Mouse (Mus musculus): Measurements from ENCODE around the gene Uqcrq. TPM values are rescaled to one million over a fixed set of nuclear protein-coding genes. Genes with fewer than 3 reads are reported as not detected.
"Not testable (repeated sequence)": the region's sequence is repeated elsewhere in the genome, so short reads cannot be mapped to it uniquely, and the experiment has no call there.

The Uqcrq gene
- polyA plus RNA-seq, 1 experiment from 2014 or later = 916 TPM

DNA sequence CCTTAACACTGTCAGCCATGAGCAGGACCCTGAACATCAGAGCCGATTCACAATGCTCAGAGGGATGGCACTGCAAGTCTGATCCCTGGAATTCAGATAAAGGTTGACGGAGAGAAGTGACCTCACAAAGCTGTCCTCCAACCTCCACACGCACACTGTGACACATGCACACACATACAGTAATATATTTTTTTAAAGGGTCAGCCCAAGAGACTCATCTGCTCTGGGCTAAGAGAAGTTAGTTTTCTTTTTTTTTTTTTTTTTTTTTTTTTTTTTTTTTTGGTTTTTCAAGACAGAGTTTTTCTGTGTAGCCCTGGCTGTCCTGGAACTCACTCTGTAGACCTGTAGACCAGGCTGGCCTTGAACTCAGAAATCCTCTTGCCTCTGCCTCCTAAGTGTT lies 3.7 kb downstream of the Uqcrq start:
- not testable (repeated sequence) for H3K4me3 ChIP-seq (ENCODE audit: low read length); H3K4me2 ChIP-seq (ENCODE audit: low read length); H3K27ac ChIP-seq (ENCODE audit: low read depth, low read length); H3K27me3 ChIP-seq (replicated peaks; ENCODE audit: control insufficient read depth, insufficient read depth, low read length); H3K36me3 ChIP-seq (ENCODE audit: control insufficient read depth, insufficient read depth, low read length); H3K4me1 ChIP-seq (ENCODE audit: control insufficient read depth, insufficient read depth, low read depth, low read length); H3K9ac ChIP-seq (ENCODE audit: low read depth, low read length); H3K9me3 ChIP-seq (ENCODE audit: control insufficient read depth, low read length); ATAC-seq
- 91% methylated on average over 3 of the region's 3 CpGs for WGBS

GRCm38 (mm10) chr11:53425711-53426255 lies 4.8 kb downstream of the Uqcrq start:
- Histone ChIP-seq H3K27ac (ENCODE audit: low read depth, low read length) (no peak overlapping the region), H3K4me2 (ENCODE audit: low read length) (no peak overlapping the region), H3K9ac (ENCODE audit: low read depth, low read length) (no peak overlapping the region), H3K4me3 (ENCODE audit: low read length) (no peak overlapping the region), H3K36me3 (ENCODE audit: control insufficient read depth, insufficient read depth, low read length) (peaks cover 10% of the 10 kb centered on the region), H3K4me1 (ENCODE audit: control insufficient read depth, insufficient read depth, low read depth, low read length) (peaks cover 7% of the 10 kb centered on the region), H3K27me3 (replicated peaks; ENCODE audit: control insufficient read depth, insufficient read depth, low read length) (no peaks in the 10 kb centered on the region), H3K9me3 (ENCODE audit: control insufficient read depth, low read length) (no peaks in the 10 kb centered on the region)
- 85% methylated on average over 6 of the region's 6 CpGs for WGBS
- no peak for ATAC-seq

GRCm38 (mm10) chr11:53425251-53425650 lies 5.4 kb downstream of the Uqcrq start:
- no peaks in the 10 kb centered on the region for H3K9me3 ChIP-seq (ENCODE audit: control insufficient read depth, low read length)
- no peak overlapping the region for H3K27ac ChIP-seq (ENCODE audit: low read depth, low read length)
- no peak for ATAC-seq
- H3K9ac ChIP-seq (ENCODE audit: low read depth, low read length) = no peak overlapping the region
- H3K27me3 ChIP-seq (replicated peaks; ENCODE audit: control insufficient read depth, insufficient read depth, low read length) = no peaks in the 10 kb centered on the region
- WGBS = 80% methylated on average over 3 of the region's 3 CpGs
- H3K4me3 ChIP-seq (ENCODE audit: low read length) = no peak overlapping the region
- peaks cover 10% of the 10 kb centered on the region for H3K36me3 ChIP-seq (ENCODE audit: control insufficient read depth, insufficient read depth, low read length)
- H3K4me1 ChIP-seq (ENCODE audit: control insufficient read depth, insufficient read depth, low read depth, low read length) = peaks cover 7% of the 10 kb centered on the region
- no peak overlapping the region for H3K4me2 ChIP-seq (ENCODE audit: low read length)

DNA sequence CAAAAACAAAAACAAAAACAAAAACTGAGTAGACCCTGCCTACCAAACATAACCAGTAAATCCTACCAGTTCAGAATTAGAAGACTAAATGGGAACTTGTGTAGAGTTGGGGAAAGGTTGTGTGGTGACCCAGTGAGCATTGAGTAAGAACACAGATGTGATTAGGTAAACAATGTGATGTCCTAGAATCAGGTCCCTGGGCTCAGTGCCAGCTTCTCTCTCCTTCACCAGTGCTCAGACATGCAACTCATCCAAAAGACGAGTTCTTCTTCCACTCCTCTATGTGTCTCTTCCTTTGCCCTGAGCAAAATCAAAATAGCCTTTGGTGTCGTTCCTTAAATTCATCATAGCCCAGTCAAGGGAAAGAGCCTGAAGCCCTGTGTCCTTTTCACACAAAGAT lies 5.8 kb downstream of the Uqcrq start:
- Histone ChIP-seq H3K9me3 (ENCODE audit: control insufficient read depth, low read length) (no peaks in the 10 kb centered on the region), H3K36me3 (ENCODE audit: control insufficient read depth, insufficient read depth, low read length) (peaks cover 14% of the 10 kb centered on the region), H3K27me3 (replicated peaks; ENCODE audit: control insufficient read depth, insufficient read depth, low read length) (no peaks in the 10 kb centered on the region), H3K27ac (ENCODE audit: low read depth, low read length) (no peak overlapping the region), H3K9ac (ENCODE audit: low read depth, low read length) (no peak overlapping the region), H3K4me1 (ENCODE audit: control insufficient read depth, insufficient read depth, low read depth, low read length) (peaks cover 6% of the 10 kb centered on the region), H3K4me3 (ENCODE audit: low read length) (no peak overlapping the region), H3K4me2 (ENCODE audit: low read length) (no peak overlapping the region)
- WGBS = 73% methylated on average over 2 of the region's 2 CpGs
- ATAC-seq = no peak

DNA sequence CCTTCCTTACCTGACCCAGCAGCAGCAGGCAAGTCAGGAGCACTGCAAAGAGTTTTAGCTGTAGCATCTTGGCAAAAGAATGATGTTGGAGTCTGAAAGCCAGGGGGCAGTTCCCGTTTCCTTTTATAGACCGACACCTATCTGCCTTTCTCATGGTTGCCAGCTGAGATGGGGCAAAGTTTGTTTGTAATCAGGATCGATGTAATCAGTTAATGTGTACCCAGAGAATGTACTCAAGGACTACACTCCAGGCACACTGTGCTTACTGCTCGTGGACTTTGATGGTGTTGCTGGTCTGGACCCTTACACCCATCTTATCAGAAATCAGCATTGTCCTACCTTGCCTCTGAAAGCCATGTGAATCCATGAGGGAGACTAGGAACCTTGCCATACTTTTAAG lies 7.6 kb downstream of the Uqcrq start, which contains the start of gene Leap2:
TSS of gene Leap2 (minus strand) at position 135 of the 400 bp plus-strand sequence.
- 92% methylated on average over 4 of the region's 4 CpGs for WGBS
- no peak within 1 kb of the TSS for H3K27ac ChIP-seq (ENCODE audit: low read depth, low read length)
- no peak within 1 kb of the TSS for H3K4me3 ChIP-seq (ENCODE audit: low read length)
- no peaks in the 10 kb centered on the region for H3K27me3 ChIP-seq (replicated peaks; ENCODE audit: control insufficient read depth, insufficient read depth, low read length)
- no peaks in the 10 kb centered on the region for H3K9me3 ChIP-seq (ENCODE audit: control insufficient read depth, low read length)
- ATAC-seq = no peak
- H3K9ac ChIP-seq (ENCODE audit: low read depth, low read length) = no peak within 1 kb of the TSS
- H3K36me3 ChIP-seq (ENCODE audit: control insufficient read depth, insufficient read depth, low read length) = peaks cover 18% of the 10 kb centered on the region
- H3K4me1 ChIP-seq (ENCODE audit: control insufficient read depth, insufficient read depth, low read depth, low read length) = no peaks in the 10 kb centered on the region
- no peak within 1 kb of the TSS for H3K4me2 ChIP-seq (ENCODE audit: low read length)

- ATAC-seq = no peak
- Histone ChIP-seq H3K27me3 (replicated peaks; ENCODE audit: control insufficient read depth, insufficient read depth, low read length) (no peaks in the 10 kb centered on the region), H3K9ac (ENCODE audit: low read depth, low read length) (no peak overlapping the region), H3K27ac (ENCODE audit: low read depth, low read length) (no peak overlapping the region), H3K4me3 (ENCODE audit: low read length) (no peak overlapping the region), H3K9me3 (ENCODE audit: control insufficient read depth, low read length) (no peaks in the 10 kb centered on the region), H3K4me1 (ENCODE audit: control insufficient read depth, insufficient read depth, low read depth, low read length) (no peaks in the 10 kb centered on the region), H3K4me2 (ENCODE audit: low read length) (no peak overlapping the region), H3K36me3 (ENCODE audit: control insufficient read depth, insufficient read depth, low read length) (peaks cover 49% of the 10 kb centered on the region)
These were observed 12.6 kb downstream of the Uqcrq start for GRCm38 (mm10) chr11:53418048-53418447.

DNA sequence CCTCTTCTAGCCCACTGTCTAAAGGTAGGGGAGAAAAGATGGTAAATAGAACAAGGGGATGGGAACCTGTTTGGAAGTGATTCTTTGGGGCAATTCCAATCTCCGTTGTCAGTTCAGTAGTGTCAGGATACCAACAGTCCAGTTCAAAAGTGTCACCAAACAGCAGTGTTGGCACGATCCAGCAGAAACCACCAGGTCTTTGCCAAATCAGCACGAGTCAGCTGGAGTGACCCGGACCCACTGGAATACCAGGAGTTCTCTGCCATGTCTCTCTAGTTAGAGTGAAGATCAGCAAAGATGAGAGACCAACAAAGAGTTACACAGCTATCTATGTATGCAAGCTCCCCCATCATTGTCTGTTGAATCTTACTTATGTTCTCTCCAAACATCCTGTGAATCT lies 16.8 kb downstream of the Uqcrq start:
- no peak overlapping the region for H3K27ac ChIP-seq (ENCODE audit: low read depth, low read length)
- peaks cover 65% of the 10 kb centered on the region for H3K36me3 ChIP-seq (ENCODE audit: control insufficient read depth, insufficient read depth, low read length)
- 91% methylated on average over 4 of the region's 4 CpGs for WGBS
- no peaks in the 10 kb centered on the region for H3K27me3 ChIP-seq (replicated peaks; ENCODE audit: control insufficient read depth, insufficient read depth, low read length)
- H3K4me3 ChIP-seq (ENCODE audit: low read length) = no peak overlapping the region
- H3K4me2 ChIP-seq (ENCODE audit: low read length) = no peak overlapping the region
- H3K4me1 ChIP-seq (ENCODE audit: control insufficient read depth, insufficient read depth, low read depth, low read length) = no peaks in the 10 kb centered on the region
- ATAC-seq = no peak
- no peak overlapping the region for H3K9ac ChIP-seq (ENCODE audit: low read depth, low read length)
- H3K9me3 ChIP-seq (ENCODE audit: control insufficient read depth, low read length) = no peaks in the 10 kb centered on the region

- Histone ChIP-seq H3K9ac (ENCODE audit: low read depth, low read length) (no peak overlapping the region), H3K27ac (ENCODE audit: low read depth, low read length) (no peak overlapping the region), H3K27me3 (replicated peaks; ENCODE audit: control insufficient read depth, insufficient read depth, low read length) (no peaks in the 10 kb centered on the region), H3K36me3 (ENCODE audit: control insufficient read depth, insufficient read depth, low read length) (peaks cover 65% of the 10 kb centered on the region), H3K4me1 (ENCODE audit: control insufficient read depth, insufficient read depth, low read depth, low read length) (no peaks in the 10 kb centered on the region), H3K4me3 (ENCODE audit: low read length) (no peak overlapping the region), H3K9me3 (ENCODE audit: control insufficient read depth, low read length) (no peaks in the 10 kb centered on the region), H3K4me2 (ENCODE audit: low read length) (no peak overlapping the region)
- no peak for ATAC-seq
These were observed 18.9 kb downstream of the Uqcrq start for GRCm38 (mm10) chr11:53411738-53412137.

DNA sequence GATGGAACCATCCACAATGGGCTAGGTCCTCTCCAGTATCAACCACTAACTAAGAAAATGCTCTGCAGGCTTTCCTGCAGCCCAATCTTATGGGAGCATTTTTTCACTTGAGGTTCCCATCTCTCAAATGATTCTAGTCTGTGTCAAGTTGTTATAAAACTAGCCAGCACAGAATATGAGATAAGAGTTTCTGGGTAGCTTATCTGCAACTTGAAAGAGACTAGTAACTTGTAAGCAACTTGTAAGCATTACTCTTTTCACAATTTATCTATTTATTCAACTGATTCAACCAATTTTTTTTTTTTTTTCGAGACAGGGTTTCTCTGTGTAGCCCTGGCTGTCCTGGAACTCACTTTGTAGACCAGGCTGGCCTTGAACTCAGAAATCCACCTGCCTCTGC lies 27.0 kb downstream of the Uqcrq start:
- Histone ChIP-seq H3K27ac (ENCODE audit: low read depth, low read length) (no peak overlapping the region), H3K4me3 (ENCODE audit: low read length) (no peak overlapping the region), H3K27me3 (replicated peaks; ENCODE audit: control insufficient read depth, insufficient read depth, low read length) (no peaks in the 10 kb centered on the region), H3K36me3 (ENCODE audit: control insufficient read depth, insufficient read depth, low read length) (peaks cover 52% of the 10 kb centered on the region), H3K4me1 (ENCODE audit: control insufficient read depth, insufficient read depth, low read depth, low read length) (no peaks in the 10 kb centered on the region), H3K9ac (ENCODE audit: low read depth, low read length) (no peak overlapping the region), H3K9me3 (ENCODE audit: control insufficient read depth, low read length) (no peaks in the 10 kb centered on the region), H3K4me2 (ENCODE audit: low read length) (no peak overlapping the region)
- no peak for ATAC-seq
- 100% methylated on average over 1 of the region's 1 CpGs for WGBS

- H3K27ac ChIP-seq (ENCODE audit: low read depth, low read length) = no peak overlapping the region
- 92% methylated on average over 1 of the region's 1 CpGs for WGBS
- no peak overlapping the region for H3K4me2 ChIP-seq (ENCODE audit: low read length)
- H3K4me3 ChIP-seq (ENCODE audit: low read length) = no peak overlapping the region
- no peak overlapping the region for H3K9ac ChIP-seq (ENCODE audit: low read depth, low read length)
- no peaks in the 10 kb centered on the region for H3K4me1 ChIP-seq (ENCODE audit: control insufficient read depth, insufficient read depth, low read depth, low read length)
- peaks cover 16% of the 10 kb centered on the region for H3K36me3 ChIP-seq (ENCODE audit: control insufficient read depth, insufficient read depth, low read length)
- no peaks in the 10 kb centered on the region for H3K27me3 ChIP-seq (replicated peaks; ENCODE audit: control insufficient read depth, insufficient read depth, low read length)
- no peaks in the 10 kb centered on the region for H3K9me3 ChIP-seq (ENCODE audit: control insufficient read depth, low read length)
- no peak for ATAC-seq
These were observed 36.8 kb downstream of the Uqcrq start for GRCm38 (mm10) chr11:53393856-53394255.

All from hindbrain, embryonic 16.5 days (tissue).